Mouse (Mus musculus) neural tube, embryonic 10.5 days (tissue): ENCODE measurements around the gene Gm10065.
"Not testable (repeated sequence)": the region's sequence is repeated elsewhere in the genome, so short reads cannot be mapped to it uniquely, and the experiment has no call there.

Experiments used
- DNase-seq: peaks from one replicate; pipeline ENCODE4 v3.0.0-alpha.2; 2017; ENCODE audit warnings: low spot score; ENCODE audit errors: extremely low spot score

Gene Gm10065

DNA sequence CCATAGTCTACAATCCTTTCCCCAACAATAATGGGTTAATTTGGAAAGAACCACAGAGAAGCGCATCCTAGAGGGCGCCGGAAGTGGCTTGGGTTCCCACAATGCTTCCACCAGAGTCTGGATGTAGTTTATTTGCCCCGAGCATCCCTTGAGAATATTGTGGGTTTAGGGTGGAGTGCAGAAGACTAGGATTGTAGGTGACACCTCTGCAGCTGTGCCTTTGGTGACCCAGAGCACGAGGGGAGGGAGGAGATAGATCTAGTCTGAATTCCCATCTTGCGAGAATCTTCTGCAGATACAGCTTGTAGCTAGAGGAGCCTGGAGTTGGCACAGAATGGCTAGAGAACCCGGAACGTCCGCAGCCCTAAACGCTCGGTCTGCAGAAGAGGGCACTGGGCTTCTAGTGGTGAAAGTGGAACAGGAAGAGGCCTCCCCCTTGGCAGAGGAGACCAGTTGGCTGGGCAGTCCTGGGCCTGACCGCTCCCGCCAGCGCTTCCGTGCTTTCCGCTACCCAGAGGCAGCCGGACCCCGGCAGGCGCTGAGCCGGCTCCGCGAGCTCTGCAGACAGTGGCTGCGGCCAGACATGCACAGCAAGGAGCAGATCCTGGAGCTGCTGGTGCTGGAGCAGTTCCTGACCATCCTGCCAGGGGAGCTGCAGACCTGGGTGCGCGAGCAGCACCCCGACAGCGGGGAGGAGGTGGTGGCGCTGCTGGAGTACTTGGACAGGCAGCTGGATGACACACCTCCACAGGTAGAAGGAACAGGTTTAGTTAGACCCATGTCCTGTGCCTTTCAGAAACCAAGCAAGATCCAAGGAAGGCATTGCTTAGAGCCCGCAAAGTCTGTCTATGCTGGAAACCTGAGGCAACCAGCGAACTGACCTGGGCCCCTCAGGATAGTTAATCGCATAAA is at the start of gene Gm10065, which contains the start of gene Zkscan4:
Gene Gm10065 (minus strand): TSS at position 683 of the 912 bp plus-strand sequence.
Gene Zkscan4 (plus strand): TSS at position 149 of the 912 bp plus-strand sequence.
- DNase-seq, result peak; percentile 75

DNA sequence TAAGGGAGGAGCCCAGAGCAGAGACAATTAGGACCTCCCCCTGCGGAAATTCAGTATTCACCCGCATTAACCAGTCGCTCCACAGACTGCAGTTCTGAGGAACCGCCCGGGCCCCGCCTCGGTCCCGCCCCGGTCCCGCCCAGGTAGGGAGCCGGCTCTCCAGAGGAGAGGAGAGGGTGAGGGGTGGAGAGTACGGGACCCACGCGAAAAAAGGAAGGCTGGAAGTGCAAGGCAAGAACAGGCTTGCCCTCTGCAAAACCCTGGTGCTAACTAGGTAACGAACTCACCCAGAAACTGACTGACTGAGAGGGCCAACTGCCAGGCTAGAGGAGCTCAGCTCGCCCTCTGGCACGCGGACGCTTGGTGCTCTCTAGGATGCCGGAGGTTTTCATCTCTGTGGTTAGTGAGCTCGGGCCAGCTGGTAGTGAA is 27.0 kb upstream of the Gm10065 start:
- DNase-seq, result peak; percentile 88

DNA sequence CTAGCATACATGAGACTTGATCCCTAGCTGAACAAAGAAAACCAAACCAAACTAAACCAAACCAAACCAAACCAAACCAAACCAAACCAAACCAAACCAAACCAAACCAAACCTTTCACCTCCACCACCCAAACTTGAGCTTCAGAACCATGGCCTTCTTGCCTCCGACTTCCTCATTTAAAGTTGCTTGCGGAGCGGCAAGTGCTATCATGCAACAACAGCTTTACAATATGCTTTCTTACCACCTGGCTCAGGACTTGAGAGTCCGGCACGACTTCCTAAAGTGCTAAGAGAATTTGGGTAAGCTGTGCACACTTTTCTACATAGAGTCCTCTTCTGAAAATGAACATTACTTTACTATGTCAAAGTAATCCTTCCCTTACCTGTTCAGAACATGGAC is 23.1 kb upstream of the Gm10065 start:
- DNase-seq, result no peak

DNA sequence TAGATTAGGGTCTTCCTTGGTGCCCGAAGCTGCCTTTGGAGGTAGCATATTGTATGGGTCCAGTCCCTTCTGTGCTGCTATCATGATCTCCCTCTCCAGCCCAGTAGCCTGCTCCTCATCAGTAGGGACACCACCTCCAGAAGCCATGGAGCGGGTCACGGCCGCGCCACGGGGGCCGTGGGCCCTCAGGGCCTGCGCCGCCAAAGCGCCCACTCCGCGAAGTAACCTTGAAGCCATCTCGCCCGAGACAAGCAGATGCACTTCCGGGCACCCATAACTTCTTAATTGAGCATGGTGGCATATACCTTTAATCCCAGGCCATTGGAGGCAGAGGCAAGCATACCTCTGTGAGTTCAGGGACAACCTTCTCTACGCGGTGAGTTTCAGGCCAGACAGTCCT is 21.9 kb upstream of the Gm10065 start, which contains the start of gene Gm11273:
Gene Gm11273 (minus strand): TSS at position 237 of the 400 bp plus-strand sequence.
- not testable (repeated sequence) for DNase-seq

DNA sequence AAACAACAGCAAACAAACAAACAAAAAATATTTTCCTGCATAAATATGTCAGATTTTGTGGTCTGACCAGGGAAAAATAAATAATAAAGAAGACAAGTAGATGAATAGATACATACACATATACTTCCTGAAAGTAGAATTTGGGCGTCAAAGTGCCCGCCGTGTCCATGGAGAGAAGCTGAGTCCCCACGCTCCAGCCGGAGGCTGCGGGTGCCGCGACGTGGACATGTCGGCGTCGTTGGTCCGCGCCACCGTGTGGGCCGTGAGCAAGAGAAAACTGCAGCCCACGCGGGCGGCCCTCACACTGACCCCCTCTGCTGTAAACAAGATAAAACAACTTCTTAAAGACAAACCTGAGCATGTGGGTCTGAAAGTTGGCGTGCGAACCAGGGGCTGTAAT is 15.8 kb upstream of the Gm10065 start, which contains the start of gene AK157302:
Gene AK157302 (plus strand): TSS at position 144 of the 400 bp plus-strand sequence.
- DNase-seq, result no peak

DNA sequence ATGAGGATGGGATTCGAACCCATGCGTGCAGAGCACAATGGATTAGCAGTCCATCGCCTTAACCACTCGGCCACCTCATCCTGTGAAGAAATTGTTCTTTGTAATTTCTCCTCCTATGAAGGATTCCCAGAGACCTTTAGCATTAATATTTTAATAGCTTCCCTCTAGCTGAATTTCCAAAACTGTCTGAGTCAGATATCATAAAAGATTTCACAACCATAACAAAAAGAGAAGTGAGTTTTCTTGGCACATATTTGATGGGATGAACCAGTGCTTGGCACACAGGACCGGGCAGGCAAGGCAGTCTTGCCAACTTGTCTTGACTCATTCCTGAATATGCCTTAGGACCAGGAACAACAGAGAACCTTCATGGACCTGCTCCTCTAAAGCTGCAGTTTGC is 13.6 kb upstream of the Gm10065 start:
- no peak for DNase-seq

DNA sequence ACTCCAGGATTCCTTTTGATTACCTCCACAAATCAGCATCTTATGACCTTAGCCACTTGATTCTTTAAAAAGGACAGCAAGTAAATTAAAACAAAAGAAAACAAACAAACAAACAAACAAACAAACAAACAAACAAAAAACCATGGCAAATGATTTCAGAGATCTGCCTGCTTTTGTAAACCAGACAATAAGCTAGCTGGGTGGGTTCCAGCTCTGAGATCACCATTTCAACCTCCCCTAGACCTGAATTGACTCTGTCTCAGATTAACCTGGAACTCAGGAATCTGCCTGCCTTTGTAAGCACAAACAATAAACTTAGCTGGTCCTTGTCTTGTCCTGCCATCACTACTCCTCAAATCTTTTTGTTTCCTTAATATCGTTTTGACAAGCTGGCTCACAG is 7.6 kb upstream of the Gm10065 start:
- DNase-seq, result no peak

DNA sequence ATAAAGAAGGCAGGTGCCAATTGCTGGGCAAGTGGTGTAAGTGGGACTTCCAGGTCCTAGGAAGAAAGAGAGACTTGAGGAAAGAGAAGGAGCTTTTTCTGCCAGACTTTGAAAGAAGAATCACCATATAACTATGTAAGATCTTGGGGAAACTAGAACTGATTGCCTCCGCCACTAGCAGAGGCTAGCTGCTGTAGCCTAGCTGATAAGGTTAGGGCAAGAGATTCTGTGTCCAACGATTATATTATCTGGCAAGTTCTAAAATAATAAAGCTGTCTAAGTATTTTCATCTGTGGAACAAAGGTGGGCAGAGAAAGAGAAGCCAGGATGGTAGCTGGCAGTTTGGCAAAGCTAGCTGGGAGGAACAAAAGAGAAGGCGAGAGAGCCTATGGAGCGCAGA is 6.8 kb downstream of the Gm10065 start:
- DNase-seq, result no peak

DNA sequence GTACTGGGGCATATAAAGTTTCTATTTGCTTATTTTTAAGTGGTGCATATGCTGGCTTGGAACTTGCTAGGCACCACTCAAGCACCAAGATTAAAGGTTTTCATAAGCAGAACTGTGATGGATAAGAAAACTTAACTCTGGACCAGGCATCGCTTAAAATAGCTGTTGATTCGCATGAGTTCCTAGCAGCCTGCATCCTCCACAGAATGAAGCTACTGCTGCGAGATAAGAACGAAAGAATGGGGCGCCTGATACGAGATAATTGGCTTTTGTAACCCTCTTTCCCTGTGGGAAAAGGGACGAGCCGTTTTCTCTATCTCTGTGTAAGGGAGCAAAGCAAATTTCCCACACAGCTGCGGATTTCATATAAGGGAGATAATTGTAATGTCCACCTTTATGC is 10.1 kb downstream of the Gm10065 start:
- DNase-seq, result no peak

DNA sequence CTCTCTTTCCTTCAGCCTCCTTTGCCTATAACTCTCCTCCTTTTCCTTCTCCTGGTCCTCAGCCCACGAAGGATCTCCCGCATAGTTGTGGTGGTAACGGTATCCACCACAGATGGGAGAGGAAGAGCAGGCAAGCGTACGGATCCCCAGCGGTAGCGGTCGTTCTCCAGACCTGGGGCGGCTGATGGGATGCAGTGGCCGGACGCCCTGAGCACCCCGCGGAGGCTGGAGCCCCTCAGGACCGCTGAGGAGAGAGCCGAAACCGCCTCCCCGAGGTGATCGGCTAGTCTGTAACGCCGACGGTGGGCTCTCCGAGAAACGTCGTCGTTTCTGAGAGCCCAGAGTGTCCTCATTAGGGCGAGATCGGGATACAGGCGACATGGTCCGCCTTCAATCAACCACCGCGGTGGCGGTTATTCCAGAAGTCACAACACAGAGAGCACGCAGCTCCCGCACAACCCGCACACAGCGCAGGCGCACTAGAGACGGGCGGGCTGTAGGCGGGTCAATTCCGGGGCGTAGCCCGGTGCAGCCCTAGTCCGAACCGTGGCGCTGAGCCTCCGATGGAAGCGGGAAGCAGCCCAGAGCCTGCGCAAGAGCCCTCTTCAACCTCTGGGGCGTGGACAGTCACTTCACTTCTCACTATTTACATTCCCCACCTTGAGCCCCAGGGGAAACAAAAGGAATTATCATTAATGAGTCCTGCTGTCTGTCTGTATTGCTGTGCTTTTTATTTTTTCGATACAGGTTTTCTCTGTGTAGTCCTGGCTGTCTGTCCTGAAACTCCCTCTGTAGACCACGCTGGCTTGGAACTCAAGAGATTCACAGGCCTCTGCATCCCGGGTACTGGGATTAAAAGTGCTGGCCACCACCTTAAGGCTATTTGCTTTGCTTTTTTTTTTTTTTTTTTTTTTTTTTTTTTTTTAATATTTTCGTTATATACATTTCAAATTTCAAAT is 10.9 kb downstream of the Gm10065 start, which contains the start of gene Nkapl:
Gene Nkapl (minus strand): TSS at position 449 of the 959 bp plus-strand sequence.
- DNase-seq, result peak; percentile 88

DNA sequence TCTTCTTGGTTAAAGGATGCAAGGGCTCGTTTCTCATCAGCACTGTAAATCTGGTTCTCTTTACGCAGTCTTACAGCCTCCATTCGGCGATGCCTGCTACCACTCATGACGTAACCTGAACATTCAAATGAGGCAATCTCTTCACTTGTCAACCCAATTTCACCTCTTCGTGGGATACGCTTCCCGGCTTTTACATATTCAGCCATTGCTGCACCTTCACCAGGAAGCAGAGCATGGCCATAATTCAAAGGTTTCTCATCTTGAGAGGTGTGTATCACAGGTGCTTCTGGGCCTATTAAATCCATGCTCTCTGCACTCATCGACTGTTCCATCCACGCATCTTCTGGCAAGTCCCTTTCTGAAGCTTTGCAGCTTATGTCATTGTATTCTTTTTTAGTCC is 11.9 kb downstream of the Gm10065 start:
- DNase-seq, result no peak

DNA sequence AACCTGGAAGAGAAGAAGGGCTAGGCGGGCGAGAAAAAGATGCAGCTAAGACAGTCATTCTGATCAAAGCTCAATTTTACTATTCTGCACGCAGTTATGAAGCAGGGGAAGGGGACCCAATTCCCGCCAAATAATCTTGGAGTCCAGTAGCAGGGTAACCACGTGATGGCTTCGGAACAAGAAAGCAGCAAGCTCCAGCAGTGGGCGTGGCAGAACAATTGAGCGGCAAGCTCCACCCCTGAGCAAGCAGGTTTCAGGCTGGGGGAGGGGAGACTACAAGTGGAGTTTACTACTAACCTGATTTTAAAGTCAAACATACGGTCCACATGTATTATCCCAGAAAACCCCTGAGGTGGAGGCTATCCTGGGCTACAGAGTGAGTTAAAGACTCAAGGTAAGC is 16.7 kb downstream of the Gm10065 start:
- DNase-seq, result not testable (repeated sequence)

DNA sequence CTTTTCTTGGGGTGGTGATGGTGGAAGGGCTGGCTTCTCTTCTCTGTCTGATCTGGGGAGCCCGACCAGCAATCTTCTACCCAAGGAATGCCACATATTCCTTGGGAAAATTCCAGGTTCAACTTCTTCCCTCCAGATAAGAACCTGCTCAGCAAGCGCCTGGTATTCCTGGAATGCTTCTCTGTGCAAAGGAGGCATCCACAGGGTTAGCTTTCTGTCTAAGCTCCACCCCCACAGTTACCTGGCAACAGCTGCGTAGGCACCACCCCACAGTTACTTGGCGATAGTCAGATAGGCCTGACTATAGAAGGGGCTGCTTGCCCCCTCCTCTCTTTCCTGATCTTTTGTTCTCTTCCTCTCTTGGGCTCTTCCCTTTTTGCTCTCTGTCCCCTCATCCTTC is 22.9 kb downstream of the Gm10065 start:
- DNase-seq, result no peak

DNA sequence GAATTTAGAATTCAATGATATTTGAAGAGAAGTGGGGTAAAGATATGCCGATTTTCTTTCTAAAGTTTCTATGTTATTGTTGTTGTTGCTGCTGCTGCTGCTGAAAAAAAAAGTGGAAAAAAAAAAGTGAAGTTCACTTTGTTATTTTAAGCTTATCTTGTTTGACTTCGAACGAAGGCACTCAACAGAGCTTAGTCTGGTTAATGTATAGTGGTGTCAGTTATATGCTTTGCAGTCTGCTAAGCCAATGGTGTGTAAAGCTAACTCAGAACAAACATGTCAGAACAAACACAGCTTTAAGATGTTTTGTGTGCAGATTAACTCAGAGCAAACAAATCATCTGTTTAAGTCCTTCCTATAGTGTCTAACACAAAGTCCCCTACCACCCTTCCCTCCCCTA is 25.1 kb downstream of the Gm10065 start:
- DNase-seq, result no peak

DNA sequence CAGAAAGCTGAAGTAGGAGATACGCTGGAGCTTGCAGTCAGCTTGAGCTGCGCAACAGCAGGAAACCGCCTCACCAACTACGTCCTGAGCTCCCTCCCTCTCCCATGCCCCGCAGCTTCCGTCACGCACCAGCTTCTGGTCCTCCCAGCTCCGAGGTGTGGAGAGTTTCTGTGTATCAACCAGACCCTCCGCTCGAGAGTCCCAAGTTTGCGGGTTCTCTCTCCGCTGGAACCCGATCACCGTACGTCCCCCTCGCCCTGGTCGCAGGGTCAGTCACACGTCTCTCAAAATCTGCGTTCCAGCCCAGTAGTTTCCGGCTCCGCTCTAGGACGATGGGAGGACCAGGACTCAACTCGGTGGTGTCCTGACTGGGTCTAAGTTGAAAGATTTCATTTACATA is 25.8 kb downstream of the Gm10065 start, which contains the start of gene Zscan26:
Gene Zscan26 (minus strand): TSS at position 282 of the 400 bp plus-strand sequence.
- peak; percentile 91 for DNase-seq

DNA sequence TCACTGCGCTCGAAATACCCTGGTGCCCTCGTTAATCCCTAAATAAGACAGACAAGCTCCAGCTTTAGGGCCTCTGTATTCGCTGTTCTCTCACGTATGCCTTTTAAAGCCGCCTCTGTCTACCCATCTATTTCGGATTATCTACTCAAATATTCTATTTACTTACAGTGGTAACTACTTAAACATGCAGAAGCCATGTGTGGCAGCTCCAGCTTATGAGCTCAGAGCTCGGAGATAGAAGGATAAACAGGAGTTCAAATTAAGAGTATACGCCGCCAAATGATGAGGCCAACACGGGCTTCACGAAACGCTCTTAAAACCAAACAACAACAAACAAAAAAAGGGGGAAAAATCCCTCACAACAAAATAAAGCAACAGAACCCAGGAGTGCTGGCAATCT is 26.2 kb downstream of the Gm10065 start:
- no peak for DNase-seq

DNA sequence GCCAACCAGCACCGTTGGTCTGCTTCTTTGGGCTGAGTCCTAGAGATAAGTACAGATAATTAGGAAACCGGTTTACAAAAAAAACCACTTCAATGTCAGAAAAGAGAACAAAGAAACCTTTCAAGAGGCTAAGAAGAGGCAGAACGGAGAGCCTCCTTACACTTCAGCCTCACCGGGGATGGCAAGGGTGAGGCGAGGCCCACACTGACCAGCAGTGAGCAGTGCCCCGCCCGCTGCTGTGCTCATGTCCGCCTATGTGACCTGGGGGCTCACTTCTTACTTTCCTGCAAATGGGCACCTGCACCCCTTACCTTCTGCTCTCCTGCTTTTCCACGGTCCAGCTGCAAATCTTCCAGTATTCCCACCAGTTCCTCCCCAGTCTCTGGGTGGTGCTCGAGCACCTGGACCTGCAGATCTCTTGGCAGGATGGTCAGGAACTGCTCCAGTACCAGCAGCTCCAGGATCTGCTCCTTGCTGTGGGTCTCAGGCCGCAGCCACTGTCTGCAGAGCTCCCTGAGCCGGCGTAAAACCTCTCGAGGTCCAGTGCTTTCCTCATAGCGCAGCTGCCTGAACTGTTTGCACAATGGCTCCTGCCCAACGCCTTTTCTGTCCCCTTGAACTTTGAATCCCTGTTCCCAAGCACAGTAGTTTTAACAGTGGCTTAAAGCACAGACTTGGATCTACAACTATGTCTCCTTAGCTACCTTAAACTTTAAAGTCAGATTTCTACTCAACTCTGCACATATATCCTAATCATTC is 31.2 kb downstream of the Gm10065 start:
- DNase-seq, result no peak

DNA sequence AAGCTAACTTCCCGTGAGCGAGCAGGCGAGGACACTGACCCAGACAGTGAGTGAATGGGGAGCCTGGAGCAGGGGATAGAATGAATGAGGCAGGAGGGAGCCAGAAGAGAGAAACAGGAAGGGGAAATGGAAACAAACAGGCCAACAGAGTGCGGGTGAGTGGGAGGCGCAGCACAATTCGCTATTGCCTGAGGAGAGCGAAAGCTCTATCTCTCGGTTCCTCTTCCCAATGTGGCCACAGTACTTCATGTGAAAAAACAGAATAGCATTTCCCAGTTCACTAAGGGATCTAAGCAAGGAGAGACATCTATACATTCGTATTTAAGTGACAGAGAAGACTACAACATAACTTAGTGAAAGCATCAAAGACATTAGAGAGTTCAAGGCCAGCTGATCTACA is 32.4 kb downstream of the Gm10065 start:
- DNase-seq, result no peak

DNA sequence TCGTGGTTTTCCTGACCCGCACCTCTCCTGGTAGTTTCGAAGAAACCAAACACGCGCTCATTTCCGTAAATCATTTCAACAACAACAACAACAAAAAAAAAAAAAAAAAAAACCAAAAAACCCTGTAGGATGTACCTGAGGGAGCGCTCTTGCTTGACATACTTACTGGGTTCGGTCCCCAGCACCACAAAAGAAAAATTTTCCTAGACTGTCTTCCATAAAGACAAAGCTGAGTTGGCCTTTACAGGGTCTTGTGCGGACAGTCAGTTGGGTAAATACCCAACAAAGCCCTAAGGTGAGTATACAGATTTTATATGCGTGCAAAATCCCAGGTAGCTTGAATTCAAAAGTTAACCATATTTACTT is 38.1 kb downstream of the Gm10065 start:
- no peak for DNase-seq

DNA sequence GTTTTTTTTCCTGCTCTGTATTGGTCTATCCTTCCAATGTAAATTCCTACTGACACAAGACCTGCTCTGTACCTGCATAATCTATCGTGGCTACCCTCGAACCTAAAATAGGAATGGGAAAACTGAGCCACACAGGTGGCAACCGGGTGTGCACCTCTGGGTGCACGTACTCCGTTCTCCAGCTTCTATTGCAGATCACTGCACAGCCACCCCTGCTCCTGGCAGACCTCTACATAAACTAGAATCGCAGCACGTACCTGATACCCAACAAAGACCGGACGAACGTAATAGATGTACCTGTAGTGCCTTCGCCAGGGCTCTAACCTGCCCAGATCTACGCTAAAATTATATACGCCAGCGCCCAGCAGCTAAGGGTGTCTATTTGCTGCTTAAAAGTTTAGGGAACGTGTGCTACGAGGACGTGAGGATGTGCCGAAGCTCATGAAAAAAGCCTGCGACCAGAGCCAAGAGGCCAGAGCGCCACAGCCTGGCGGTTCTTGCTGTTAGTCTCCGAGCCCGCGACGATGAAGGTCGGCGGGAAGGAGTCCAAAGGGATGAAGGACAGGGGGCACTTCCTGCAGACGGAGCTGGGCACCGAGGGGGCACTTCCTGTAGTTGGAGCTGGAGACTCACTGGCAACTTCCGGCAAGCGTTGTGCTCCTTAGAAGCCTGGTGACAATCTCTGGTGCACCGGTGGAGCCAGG is 38.6 kb downstream of the Gm10065 start, which contains the start of gene Pgbd1:
Gene Pgbd1 (minus strand): TSS at position 556 of the 704 bp plus-strand sequence.
- peak; percentile 76 for DNase-seq
